Mouse (Mus musculus): ENCODE data around the gene Col2a1. TPM values are rescaled to one million over a fixed set of nuclear protein-coding genes. Genes with fewer than 3 reads are reported as not detected.

The Col2a1 gene
- total RNA-seq, 2 experiments from 2014 or later = 0.69 to 1.2 TPM

DNA sequence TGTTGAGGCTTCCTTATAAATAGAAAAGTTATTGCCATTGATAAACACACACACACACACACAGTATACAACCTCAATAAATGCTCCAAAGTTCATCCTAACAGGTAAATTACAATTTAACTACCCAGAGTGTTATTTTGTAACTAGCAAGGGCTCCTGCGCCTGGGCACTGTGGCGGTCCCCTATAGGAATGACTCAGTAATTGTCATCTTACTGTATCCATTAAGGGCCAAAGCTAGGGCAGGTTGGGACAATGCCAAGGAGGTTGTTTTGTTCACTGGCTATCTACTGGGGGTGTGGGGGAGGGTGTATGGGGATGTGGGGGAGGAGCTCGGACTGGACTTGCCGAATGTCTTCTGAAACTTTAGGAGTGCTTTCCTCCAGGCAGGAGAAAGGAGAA lies 77.5 kb downstream of the Col2a1 start:
- no peak for DNase-seq (ENCODE audit: low spot score in 2 of 2)

Other genes with a start within 250 kb of the Col2a1 start
- gene Rapgef3, start 236.7 kb downstream of the Col2a1 start, total RNA-seq (2021) = 10 to 100 TPM; 39.3 to 40.1 TPM
- gene Slc48a1, start 226.2 kb downstream of the Col2a1 start, total RNA-seq (2021) = 100 to 1,000 TPM; 131 to 147 TPM
- 10 to 100 TPM; 24.9 to 25.0 TPM for gene Hdac7, start 160.2 kb downstream of the Col2a1 start, total RNA-seq (2021)
- gene Vdr, start 94.1 kb downstream of the Col2a1 start, total RNA-seq (2021) = under 1 TPM in 1 of 2 experiments, not detected in 1; 0.43 TPM
- 10 to 100 TPM; 19.1 to 22.3 TPM for gene Tmem106c, start 40.5 kb downstream of the Col2a1 start, total RNA-seq (2021)
- 100 to 1,000 TPM; 309 to 311 TPM for gene Pfkm, start 87.9 kb upstream of the Col2a1 start, total RNA-seq (2021)
- gene Senp1, start 89.0 kb upstream of the Col2a1 start, total RNA-seq (2021) = 10 to 100 TPM; 13.5 to 13.7 TPM
- 10 to 100 TPM; 45.0 to 45.6 TPM for gene Asb8, start 160.9 kb upstream of the Col2a1 start, total RNA-seq (2021)
- gene Ccdc184, start 162.5 kb upstream of the Col2a1 start, total RNA-seq (2021) = 10 to 100 TPM; 18.2 to 18.7 TPM
- not detected for gene Olfr288, start 190.8 kb upstream of the Col2a1 start, total RNA-seq (2021)
- gene Gm44579, start 216.3 kb upstream of the Col2a1 start, total RNA-seq (2021) = under 1 TPM in 1 of 2 experiments, not detected in 1; 0.16 TPM
- gene Olfr287, start 216.4 kb upstream of the Col2a1 start, total RNA-seq (2021) = 1 to 10 TPM; 1.9 to 2.3 TPM
- gene Olfr286, start 229.8 kb upstream of the Col2a1 start, total RNA-seq (2021) = not detected

Measured in layer of hippocampus, postnatal 14 days (tissue).